Mouse (Mus musculus): ENCODE results near the gene Gabpb2.
"Not testable (repeated sequence)": the region's sequence is repeated elsewhere in the genome, so short reads cannot be mapped to it uniquely, and the experiment has no call there.

The Gabpb2 gene

DNA sequence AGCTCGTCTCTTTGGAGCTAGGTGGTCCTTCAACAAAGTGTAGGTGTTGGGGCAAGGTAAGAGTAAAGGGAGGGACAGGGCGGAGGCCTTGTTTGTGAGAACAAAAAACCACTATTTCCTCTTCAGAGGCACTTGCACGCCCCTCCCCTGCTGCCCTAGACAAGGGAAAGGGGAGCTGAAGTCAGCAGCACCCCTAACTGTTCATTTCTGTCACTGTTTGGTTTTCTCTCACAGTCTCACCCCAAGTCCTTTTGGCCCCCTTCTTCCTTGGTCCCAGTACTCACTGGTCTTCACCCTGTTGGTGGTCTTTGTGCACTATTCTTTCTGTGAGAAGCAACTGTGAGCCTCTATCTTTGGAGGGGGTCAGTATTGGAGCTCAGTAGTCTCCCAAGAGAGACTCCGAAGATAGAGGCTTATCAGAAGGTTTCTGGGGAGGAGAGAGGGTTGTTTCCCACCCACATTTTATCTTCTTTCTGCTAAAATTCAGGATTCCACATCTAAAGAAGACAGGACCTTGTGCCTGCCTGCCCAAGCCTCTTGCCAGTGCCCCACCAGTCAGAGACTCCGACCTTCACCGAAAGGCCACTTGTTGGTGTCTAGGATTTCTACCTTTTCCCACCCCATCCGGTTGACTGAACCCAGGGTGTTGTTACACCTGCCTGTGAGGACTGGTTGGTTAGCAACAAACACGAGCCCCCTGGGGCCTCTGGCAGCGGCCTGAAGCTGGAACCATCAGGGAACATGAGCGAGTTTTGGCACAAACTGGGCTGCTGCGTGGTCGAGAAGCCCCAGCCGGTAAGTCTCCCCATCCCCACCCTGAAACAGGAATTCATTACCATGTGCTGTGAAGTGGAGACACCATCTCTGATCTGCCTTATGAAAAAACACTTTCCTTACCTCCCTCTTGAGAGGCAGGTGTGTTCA, 13.8 kb upstream of the Gabpb2 start, which contains the start of gene Mllt11:
Gene Mllt11, minus strand, starts transcription at position 874 of the 924 bp plus-strand sequence.
- DNase-seq (ENCODE audit: low spot score) = no peak

GRCm38 (mm10) chr3:95230495-95231297, 13.0 kb upstream of the Gabpb2 start:
- peak; percentile 34 for DNase-seq (ENCODE audit: low spot score)

DNA sequence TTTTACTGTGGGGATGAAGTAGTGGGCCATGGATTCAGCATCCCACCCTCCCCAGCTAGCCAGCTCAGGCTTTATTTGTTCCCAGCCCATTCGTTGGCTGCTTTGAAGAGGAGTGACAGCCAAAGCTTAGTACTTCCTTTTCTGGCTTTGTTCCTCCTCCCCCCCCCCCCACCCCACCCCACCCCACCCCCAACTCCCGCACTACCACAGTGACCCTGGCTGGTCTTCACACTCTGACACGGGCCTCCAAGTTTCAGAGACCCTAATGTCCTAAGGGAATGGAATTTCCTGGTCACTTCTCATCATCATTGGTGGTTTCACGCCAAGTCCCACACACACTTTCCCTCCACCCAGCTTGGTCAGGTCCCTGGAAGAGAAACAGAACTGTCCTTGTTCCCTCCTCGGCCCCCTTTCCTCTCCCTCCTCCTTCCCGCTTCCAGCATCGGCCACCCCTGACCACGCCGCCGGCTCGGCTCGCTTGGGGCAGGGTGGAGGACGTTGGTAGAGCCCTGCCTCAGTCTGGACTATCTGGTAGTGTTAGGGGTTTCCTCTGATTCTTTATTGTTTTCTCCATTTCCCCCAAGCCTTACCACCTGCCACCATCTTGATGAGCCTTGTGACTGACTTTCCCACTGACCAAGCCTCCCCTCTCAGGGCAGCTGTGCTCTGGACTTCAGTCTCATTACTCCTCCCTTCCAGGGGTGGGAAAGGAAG, 12.2 kb upstream of the Gabpb2 start:
- DNase-seq (ENCODE audit: low spot score) = peak; percentile 19

DNA sequence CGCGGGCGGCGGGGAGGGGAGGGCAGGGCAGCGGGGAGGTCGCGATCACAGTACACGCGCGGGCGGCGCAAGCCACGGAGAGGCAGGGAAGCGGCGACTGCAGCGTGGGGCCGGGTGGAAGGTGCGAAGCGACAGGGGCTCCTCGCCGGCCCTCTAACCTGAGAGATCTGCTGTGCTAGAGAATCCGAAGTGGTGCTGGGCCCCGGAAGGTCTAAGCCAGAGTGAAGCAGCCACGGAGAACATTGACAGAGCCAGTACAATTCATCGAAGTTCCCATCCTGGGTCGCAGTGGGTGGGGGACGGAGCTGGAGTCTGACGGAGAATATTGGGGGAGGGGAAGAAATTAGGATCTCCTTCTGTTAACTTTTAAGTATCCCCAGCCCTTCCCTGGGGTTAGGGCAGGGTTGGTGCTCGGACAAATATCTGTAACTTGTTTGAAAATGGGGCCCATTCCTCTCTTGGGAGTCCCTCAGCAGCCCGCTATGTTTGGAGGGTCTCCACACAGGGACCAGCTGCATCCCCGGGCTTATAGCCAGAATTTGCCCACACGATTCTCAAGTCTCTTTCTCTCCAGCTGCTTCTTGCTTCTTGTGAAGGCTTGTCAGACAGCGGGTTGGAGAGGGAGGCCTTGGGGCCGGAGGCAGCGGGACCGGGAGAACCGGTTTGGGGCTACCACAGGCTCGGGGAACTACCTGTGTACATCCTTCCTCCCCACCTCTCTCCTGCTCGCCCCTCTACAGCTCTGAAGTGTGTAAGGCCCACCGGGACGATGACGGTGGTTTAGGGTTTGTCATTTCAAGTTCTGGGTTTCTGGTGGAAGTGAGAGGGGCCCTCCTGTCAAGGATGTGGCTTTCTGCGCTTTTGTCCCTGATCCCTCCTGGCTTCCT, 11.4 kb upstream of the Gabpb2 start:
- DNase-seq (ENCODE audit: low spot score) = peak; percentile 37

DNA sequence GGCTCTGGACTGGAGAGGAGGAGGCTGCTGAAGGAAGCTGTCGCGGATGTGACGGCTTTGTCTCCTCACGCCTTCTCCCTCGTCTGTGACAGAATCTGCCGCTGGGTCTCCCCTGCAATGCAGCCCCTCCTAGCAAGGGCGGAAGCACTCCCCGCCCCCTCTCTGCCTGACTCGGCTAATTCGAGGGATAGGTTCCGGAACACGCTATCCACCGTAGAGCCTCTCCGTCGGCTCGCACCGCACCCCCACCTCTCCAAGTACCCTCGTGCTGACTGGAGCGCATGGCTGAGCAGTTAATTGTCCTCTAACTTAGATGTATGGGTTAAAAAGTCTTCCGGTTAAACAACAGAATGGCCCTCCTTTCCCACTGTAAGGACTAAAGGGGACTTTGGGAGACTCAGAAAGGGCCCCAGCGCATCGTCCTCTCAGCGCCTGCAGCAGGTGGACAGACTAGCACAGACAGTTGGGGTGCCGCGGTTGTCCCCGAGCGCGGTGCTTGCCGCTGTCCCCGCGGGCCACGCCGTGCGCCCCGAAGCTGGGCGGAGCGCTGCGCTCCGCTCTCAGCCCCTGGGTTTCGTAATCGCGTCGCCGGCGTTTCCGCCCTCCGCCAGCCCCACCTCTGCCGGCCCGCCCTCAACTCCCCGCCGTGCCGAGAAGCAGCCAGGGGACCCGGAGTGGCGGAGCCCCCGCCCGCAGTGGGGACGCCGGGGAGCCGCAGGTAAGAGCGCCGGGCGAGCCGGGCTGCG, 10.6 kb upstream of the Gabpb2 start, which contains the start of gene Cdc42se1:
Gene Cdc42se1, plus strand, starts transcription at position 585 of the 746 bp plus-strand sequence.
- peak; percentile 81 for DNase-seq (ENCODE audit: low spot score)

GRCm38 (mm10) chr3:95227214-95227613, 9.5 kb upstream of the Gabpb2 start:
- DNase-seq (ENCODE audit: low spot score) = no peak

- DNase-seq (ENCODE audit: low spot score) = no peak
Observed at GRCm38 (mm10) chr3:95224295-95224694, 6.6 kb upstream of the Gabpb2 start.

- DNase-seq (ENCODE audit: low spot score) = no peak
Observed at GRCm38 (mm10) chr3:95223041-95223440, 5.3 kb upstream of the Gabpb2 start.

DNA sequence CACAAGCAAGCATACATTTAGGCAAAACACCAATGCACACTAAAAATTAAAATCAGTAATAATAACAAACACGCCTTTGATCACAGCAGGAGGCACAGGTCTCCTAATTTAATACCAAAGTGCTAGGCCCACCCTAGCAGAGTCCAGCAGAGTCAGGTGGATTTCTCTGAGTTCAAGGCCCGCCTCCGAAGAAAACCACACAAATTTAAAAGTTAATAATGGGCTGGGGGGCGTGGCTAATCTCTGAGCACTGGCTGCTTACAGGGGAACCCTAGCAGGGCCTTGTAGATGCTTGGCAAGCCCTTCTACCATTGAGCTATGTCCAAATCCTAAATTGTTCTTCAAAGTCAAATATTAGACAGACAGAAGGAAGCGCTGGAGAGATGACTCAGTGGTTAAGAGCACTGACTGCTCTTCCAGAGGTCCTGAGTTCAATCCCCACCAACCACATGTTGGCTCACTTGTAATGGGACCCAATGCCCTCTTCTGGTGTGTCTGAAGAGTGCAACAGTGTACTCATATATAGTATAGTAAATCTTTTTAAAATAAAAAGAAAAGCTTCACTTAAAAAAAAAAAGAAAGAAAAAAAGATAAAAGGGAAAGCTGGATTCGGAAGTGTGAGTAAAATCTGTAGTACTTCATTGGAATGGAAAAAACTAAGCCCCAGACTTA, 886 bp upstream of the Gabpb2 start:
- DNase-seq (ENCODE audit: low spot score) = peak; percentile 26

- no peak for DNase-seq (ENCODE audit: low spot score)
Observed at GRCm38 (mm10) chr3:95216655-95217254, 961 bp downstream of the Gabpb2 start.

GRCm38 (mm10) chr3:95213609-95213975, 4.1 kb downstream of the Gabpb2 start:
- no peak for DNase-seq (ENCODE audit: low spot score)

DNA sequence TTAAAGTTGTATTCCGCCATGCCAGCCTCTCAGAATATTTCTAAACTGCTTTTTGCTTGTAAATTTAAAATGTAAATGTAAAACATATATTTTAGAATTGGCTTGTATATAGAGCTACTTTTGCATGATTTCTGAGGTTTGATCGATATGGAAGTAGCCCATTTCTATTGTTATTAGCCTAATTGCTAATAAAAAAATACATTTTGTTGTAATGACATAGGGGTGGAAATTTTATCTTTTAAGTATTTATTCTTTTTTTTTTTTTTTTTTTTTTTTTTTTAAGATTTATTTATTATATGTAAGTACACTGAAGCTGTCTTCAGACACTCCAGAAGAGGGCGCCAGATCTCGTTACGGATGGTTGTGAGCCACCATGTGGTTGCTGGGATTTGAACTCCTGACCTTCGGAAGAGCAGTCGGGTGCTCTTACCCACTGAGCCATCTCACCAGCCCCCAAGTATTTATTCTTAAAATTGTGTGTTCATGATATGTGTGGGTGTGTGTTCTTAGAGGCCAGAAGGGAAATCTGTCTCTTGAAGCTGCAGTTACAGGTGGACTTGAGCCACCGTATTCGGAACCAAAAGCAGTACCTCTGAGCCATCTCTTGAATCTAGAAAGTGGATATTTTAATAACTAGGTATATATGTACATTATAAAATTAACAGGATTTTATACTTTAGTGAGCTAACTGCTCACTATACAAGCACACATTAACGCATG, 4.7 kb downstream of the Gabpb2 start:
- not testable (repeated sequence) for DNase-seq (ENCODE audit: low spot score)

- no peak for DNase-seq (ENCODE audit: low spot score)
Observed at GRCm38 (mm10) chr3:95210585-95210984, 7.1 kb downstream of the Gabpb2 start.

GRCm38 (mm10) chr3:95208286-95208685, 9.4 kb downstream of the Gabpb2 start:
- no peak for DNase-seq (ENCODE audit: low spot score)

DNA sequence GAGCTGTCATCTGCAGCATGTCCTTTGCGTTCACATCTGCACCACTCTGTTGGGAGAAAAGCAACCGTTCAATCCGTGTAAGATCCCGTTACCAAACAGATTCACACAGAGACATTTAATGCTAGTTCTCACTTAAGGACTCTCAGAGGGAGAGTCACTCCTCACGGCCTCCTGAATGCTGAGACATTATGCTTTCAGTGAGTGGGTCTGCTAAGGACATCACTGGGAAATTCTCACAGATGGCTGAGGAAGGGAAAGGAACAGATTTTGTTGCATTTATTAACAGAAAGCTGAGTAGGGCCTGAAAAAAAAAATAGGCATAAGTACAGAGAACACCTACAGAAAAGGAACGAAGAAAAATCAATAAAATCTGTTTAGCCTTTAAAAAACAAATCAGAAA, 13.8 kb downstream of the Gabpb2 start:
- DNase-seq (ENCODE audit: low spot score) = no peak

- no peak for DNase-seq (ENCODE audit: low spot score)
Observed at GRCm38 (mm10) chr3:95200562-95200961, 17.2 kb downstream of the Gabpb2 start.

DNA sequence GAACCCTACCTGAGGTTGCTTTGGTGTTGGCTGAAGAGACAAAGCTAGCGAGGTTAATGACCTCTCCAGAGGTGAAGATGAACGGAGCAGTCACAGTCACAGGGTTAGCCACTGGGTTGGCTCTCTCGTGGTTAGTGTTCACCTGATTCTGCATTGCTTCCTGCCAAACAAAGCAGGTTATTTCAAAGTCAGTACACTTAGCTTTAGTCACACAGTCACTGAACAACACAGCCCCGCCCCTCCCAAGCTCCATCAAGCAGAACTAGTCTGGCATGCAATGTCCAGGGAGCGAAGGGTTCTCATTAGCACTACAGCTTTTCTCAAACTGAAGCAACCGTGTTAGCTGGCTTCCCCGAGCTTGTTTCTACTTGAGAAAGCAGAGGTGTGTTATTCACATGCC, 17.6 kb downstream of the Gabpb2 start:
- no peak for DNase-seq (ENCODE audit: low spot score)

DNA sequence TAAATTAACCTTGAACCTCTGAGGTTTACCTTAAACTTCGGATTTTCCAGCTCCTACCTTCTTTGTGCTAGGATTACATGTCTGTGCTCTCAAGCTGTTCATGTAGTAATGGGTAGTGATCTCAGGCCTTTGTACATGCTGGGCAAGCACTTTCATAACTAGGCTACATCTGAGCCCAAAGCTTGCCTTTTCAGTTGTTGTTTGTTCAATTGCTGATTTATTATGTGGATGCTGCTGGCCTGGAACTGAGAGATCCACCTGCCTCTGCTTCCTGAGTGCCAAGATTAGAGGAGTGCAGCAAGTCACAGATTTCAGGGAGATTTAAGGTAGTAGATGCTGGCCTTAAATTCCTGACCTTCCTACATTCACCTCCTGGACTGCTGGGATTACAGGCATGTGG, 18.6 kb downstream of the Gabpb2 start:
- no peak for DNase-seq (ENCODE audit: low spot score)

- no peak for DNase-seq (ENCODE audit: low spot score)
Observed at GRCm38 (mm10) chr3:95195772-95196171, 21.9 kb downstream of the Gabpb2 start.
